Mouse (Mus musculus): ENCODE results near the gene Atxn7l3b. TPM values are rescaled to one million over a fixed set of nuclear protein-coding genes. Genes with fewer than 3 reads are reported as not detected.

The Atxn7l3b gene
- 87.3 and 97.6 TPM in 2 replicates for polyA plus RNA-seq (2015; fragmentation: Nextera tagmentation; extraction: Ambion mirVana)

GRCm38 (mm10) chr10:112928452-112929221, at the start of gene Atxn7l3b:
TSS of gene Atxn7l3b (minus strand) at chr10:112929001.

All from spleen, postnatal 0 days (tissue).